Mouse (Mus musculus) kidney, adult 2 months (tissue): ENCODE measurements around the gene Phf14.

Source experiments
- CTCF ChIP-seq: fragments of 200-500 bp; conservative IDR thresholded peaks from 2 replicates; pipeline ENCODE4 v1.5.1; 2011; ENCODE audit warnings: low read depth, mild to moderate bottlenecking, control low read depth, low read length, moderate library complexity, mixed read lengths; ENCODE audit not compliant: insufficient read depth, insufficient read length
- POLR2A ChIP-seq: fragments of 200-500 bp; IDR thresholded peaks from one replicate; pipeline ENCODE4 v1.6.1; 2011; ENCODE audit warnings: low read depth, low read length, control low read depth

GRCm38 (mm10) chr6:12107786-12108185 lies 200.2 kb downstream of the Phf14 start:
- TF ChIP-seq POLR2A, result no peak
- TF ChIP-seq CTCF, result no peak
